ENCODE assay signal across 13 mouse cellular contexts in the genomic region with DNA sequence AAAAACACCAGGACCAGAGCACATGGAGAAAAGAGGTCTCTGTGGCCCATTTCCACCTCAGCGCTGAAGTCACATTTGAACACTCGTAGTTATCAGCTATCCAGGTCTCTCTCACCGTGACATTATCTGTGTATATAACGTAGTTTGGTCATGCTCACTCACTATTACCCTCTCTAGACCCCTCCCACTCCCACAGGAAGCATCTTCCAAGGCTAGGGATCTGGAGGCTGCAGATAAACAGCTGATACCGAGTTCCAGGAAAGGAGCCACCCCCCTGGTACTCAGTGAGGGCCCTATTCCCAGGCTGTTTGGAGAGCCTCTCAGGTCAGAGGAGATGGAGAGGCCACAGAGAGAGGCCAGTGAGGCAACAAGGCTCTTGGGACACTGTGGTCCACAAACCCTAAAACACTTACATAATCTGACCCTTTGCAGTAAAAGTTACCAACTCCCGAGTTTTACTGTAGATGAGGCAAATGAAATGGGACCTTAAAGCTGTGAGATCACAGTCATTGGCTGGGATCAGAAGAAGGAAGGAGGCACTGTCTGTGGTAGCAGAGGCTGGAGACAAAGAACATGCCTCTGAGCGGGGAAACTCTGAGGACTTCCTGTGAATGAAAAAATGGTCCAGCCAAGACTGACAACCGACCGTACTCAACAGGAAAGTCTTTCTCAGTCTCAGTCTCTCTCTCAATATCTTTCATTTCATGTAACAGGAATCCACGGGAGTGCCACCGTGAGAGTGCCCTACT. TPM values are rescaled to one million over a fixed set of nuclear protein-coding genes. Genes with fewer than 3 reads are reported as not detected.
DNase-seq lines count a peak whose midpoint lies in the region; ATAC-seq and TF ChIP-seq lines count a peak whose summit lies in the region.
"Had no signal": no experiment of that assay in that cellular context is flagged by ENCODE, and none has a peak within 500 bp of the region (broad histone marks: within the 10 kb centered on the region; RNA-seq: fewer than 3 reads in every experiment).

No protein-coding gene starts in this region.

- intact Hi-C loops in heart, postnatal 36 days (cut with DNase I), result no loop called here

- H3K4me2 ChIP-seq in limb, embryonic 15.5 days, result no peak overlapping the region

- peak; percentile 84 for DNase-seq in heart, embryonic 10.5 days (ENCODE audit: low spot score)
- DNase-seq in heart, postnatal 36 days, result no peak
- no peak for DNase-seq in testis, postnatal 10 days (ENCODE audit: low spot score)
- no peak for DNase-seq in right cerebral cortex, postnatal 10 days (ENCODE audit: low spot score in 2 of 2)
- no peak for DNase-seq in B cell, adult 2 months
- DNase-seq in cerebellum, adult 11-12 months, result no peak
- DNase-seq: adrenal gland, postnatal 25 days; kidney, postnatal 14 days had no signal

- TF ChIP-seq CTCF in testis, adult 2 months (IDR thresholded peaks at IDR 0.05; ENCODE audit: control insufficient read depth, insufficient read depth, insufficient replicate concordance, low read depth, low read length), result no peak

- 51% methylated on average over 11 of the region's 11 CpGs for WGBS in heart, embryonic 10.5 days
- 61% methylated on average over 11 of the region's 11 CpGs for WGBS in limb, embryonic 15.5 days

- H3K4me3 ChIP-seq in heart, embryonic 10.5 days, result no peak overlapping the region
- peak overlapping the region; percentile 91 for H3K4me3 ChIP-seq in testis, adult 2 months (ENCODE audit: control insufficient read depth, low read depth, low read length)
- no peak overlapping the region for H3K4me3 ChIP-seq in limb, embryonic 15.5 days
- H3K4me3 ChIP-seq: forebrain, embryonic 12.5 days had no signal

- no peaks in the 10 kb centered on the region for H3K9me3 ChIP-seq in heart, embryonic 10.5 days
- no peaks in the 10 kb centered on the region for H3K9me3 ChIP-seq in limb, embryonic 15.5 days
- H3K9me3 ChIP-seq: forebrain, embryonic 12.5 days; midbrain, embryonic 12.5 days had no signal

- H3K36me3 ChIP-seq in heart, embryonic 10.5 days, result no peaks in the 10 kb centered on the region
- H3K36me3 ChIP-seq in testis, adult 2 months (ENCODE audit: control insufficient read depth, insufficient read depth, low read length), result no peaks in the 10 kb centered on the region; the same call in 1 of the 2 replicates
- H3K36me3 ChIP-seq in limb, embryonic 15.5 days, result no peaks in the 10 kb centered on the region
- H3K36me3 ChIP-seq: forebrain, embryonic 12.5 days; midbrain, embryonic 12.5 days had no signal

- ATAC-seq in limb, embryonic 15.5 days (ENCODE audit: insufficient number of reproducible peaks, low FRiP score, low TSS enrichment, low read depth), result no peak

- H3K27me3 ChIP-seq in heart, embryonic 10.5 days (ENCODE audit: insufficient read depth, poor library complexity, severe bottlenecking), result 0 out of 2 replicates have a peak, but pooled peaks cover 6% of the 10 kb centered on the region
- no peaks in the 10 kb centered on the region for H3K27me3 ChIP-seq in testis, adult 2 months (ENCODE audit: control insufficient read depth, insufficient read depth, low read length)
- no peaks in the 10 kb centered on the region for H3K27me3 ChIP-seq in limb, embryonic 15.5 days
- H3K27me3 ChIP-seq: CH12.LX had no signal

- H3K27ac ChIP-seq in heart, embryonic 10.5 days, result peak overlapping the region; percentile 86; the same call in 1 of the 2 replicates
- H3K27ac ChIP-seq in testis, adult 2 months (ENCODE audit: control insufficient read depth, insufficient read depth, low read depth, low read length), result peak overlapping the region; percentile 45; the same call in 1 of the 2 replicates
- peak overlapping the region; percentile 38 for H3K27ac ChIP-seq in limb, embryonic 15.5 days
- H3K27ac ChIP-seq: forebrain, embryonic 12.5 days; midbrain, embryonic 12.5 days had no signal

- TF ChIP-seq POLR2A in testis, adult 2 months (IDR thresholded peaks at IDR 0.05; ENCODE audit: control insufficient read depth, low read depth, low read length), result no peak

- H3K4me1 ChIP-seq in heart, embryonic 10.5 days, result peaks cover 34% of the 10 kb centered on the region; the same call in 1 of the 2 replicates
- peaks cover 5% of the 10 kb centered on the region for H3K4me1 ChIP-seq in testis, adult 2 months (ENCODE audit: control insufficient read depth, insufficient read depth, low read length)
- H3K4me1 ChIP-seq in limb, embryonic 15.5 days, result peaks cover 24% of the 10 kb centered on the region

- H3K9ac ChIP-seq in limb, embryonic 15.5 days, result no peak overlapping the region
- H3K9ac ChIP-seq: forebrain, embryonic 12.5 days; midbrain, embryonic 12.5 days had no signal

RNA-seq across cellular contexts. Expression of a gene that starts 38.3 kb away (rescaled TPM):
- polyA plus RNA-seq in heart, embryonic 10.5 days (2016; fragmentation: Nextera tagmentation; extraction: Ambion mirVana), result 55.8 and 85.3 TPM in 2 replicates
- total RNA-seq in heart, postnatal 36 days (2021), result 1 to 10 TPM; 1.6 to 2.0 TPM
- 703 and 947 TPM in 2 replicates for polyA plus RNA-seq in testis, adult 2 months (2012; rRNA removed)
- polyA plus RNA-seq in limb, embryonic 15.5 days (2015; fragmentation: Nextera tagmentation; extraction: Ambion mirVana), result 91.6 and 100 TPM in 2 replicates

RNA-seq across cellular contexts. Expression of a gene that starts 55.8 kb away (rescaled TPM):
- 0.20 and 0.57 TPM in 2 replicates for polyA plus RNA-seq in heart, embryonic 10.5 days (2016; fragmentation: Nextera tagmentation; extraction: Ambion mirVana)
- not detected for total RNA-seq in heart, postnatal 36 days (2021)
- polyA plus RNA-seq in testis, adult 2 months (2012; rRNA removed), result 0.08 and 0.10 TPM in 2 replicates
- polyA plus RNA-seq in limb, embryonic 15.5 days (2015; fragmentation: Nextera tagmentation; extraction: Ambion mirVana), result 0.17 and 0.20 TPM in 2 replicates
- total RNA-seq: adrenal gland, postnatal 25 days; CH12.LX had no signal

RNA-seq across cellular contexts. Expression of a gene that starts 56.6 kb away (rescaled TPM):
- 4.8 and 4.9 TPM in 2 replicates for polyA plus RNA-seq in heart, embryonic 10.5 days (2016; fragmentation: Nextera tagmentation; extraction: Ambion mirVana)
- 10 to 100 TPM; 33.4 to 34.7 TPM for total RNA-seq in heart, postnatal 36 days (2021)
- polyA plus RNA-seq in testis, adult 2 months (2012; rRNA removed), result 3.0 and 3.7 TPM in 2 replicates
- polyA plus RNA-seq in limb, embryonic 15.5 days (2015; fragmentation: Nextera tagmentation; extraction: Ambion mirVana), result 6.7 and 7.1 TPM in 2 replicates
